Mouse (Mus musculus) stomach, postnatal 0 days (tissue): ENCODE measurements around the gene Olfr54. TPM values are rescaled to one million over a fixed set of nuclear protein-coding genes. Genes with fewer than 3 reads are reported as not detected.
A peak's percentile ranks its signal among the peaks of the same experiment; 100 is the strongest.
"Not testable (repeated sequence)": the region's sequence is repeated elsewhere in the genome, so short reads cannot be mapped to it uniquely, and the experiment has no call there.

Source experiments
- ATAC-seq: fragments of 200-750 bp; cut with Nextera tagmentation; 2 replicates; pipeline ENCODE4 v1.8.0; 2017; ENCODE audit not compliant: low FRiP score, low TSS enrichment
- DNase-seq: peaks from one replicate; pipeline ENCODE4 v3.0.0-alpha.2; 2016; ENCODE audit warnings: low spot score
- H3K27ac ChIP-seq: fragments of 300-500 bp; sonication (generic); replicated peaks from 2 replicates; pipeline ENCODE4 v1.5.1; 2014; ENCODE audit warnings: mild to moderate bottlenecking, control low read depth
- H3K27me3 ChIP-seq: fragments of 300-500 bp; sonication (generic); 2 replicates; pipeline ENCODE4 v1.6.1; 2014; ENCODE audit warnings: low read length; ENCODE audit not compliant: control insufficient read depth, insufficient read depth
- H3K36me3 ChIP-seq: fragments of 300-500 bp; sonication (generic); 2 replicates; pipeline ENCODE4 v1.6.1; 2014; ENCODE audit warnings: low read length, mixed read lengths; ENCODE audit not compliant: control insufficient read depth, insufficient read depth
- H3K4me1 ChIP-seq: fragments of 300-500 bp; sonication (generic); replicated peaks from 2 replicates; pipeline ENCODE4 v1.6.1; 2014; ENCODE audit warnings: antibody characterized with exemption; ENCODE audit not compliant: control insufficient read depth, insufficient read depth
- H3K4me2 ChIP-seq: fragments of 300-500 bp; sonication (generic); replicated peaks from 2 replicates; pipeline ENCODE4 v1.6.1; 2014; ENCODE audit warnings: low read depth, mild to moderate bottlenecking, control low read depth, moderate library complexity
- H3K4me3 ChIP-seq: fragments of 300-500 bp; sonication (generic); 2 replicates; pipeline ENCODE4 v1.5.1; 2014; ENCODE audit warnings: low read depth, low read length, control low read depth
- H3K9ac ChIP-seq: fragments of 300-500 bp; sonication (generic); 2 replicates; pipeline ENCODE4 v1.6.1; 2014; ENCODE audit warnings: mild to moderate bottlenecking, low read length, control low read depth, mixed read lengths
- H3K9me3 ChIP-seq: fragments of 300-500 bp; sonication (generic); 2 replicates; pipeline ENCODE4 v1.6.1; 2016; ENCODE audit warnings: low read length; ENCODE audit not compliant: control insufficient read depth
- CTCF ChIP-seq: IDR thresholded peaks from 2 replicates; pipeline ENCODE4 v1.5.1; 2016; ENCODE audit warnings: antibody characterized with exemption, low read depth, mild to moderate bottlenecking, moderate library complexity
- EP300 ChIP-seq: optimal IDR thresholded peaks from 2 replicates; pipeline ENCODE3; 2016; ENCODE audit warnings: antibody characterized with exemption
- WGBS: fragments of 180-500 bp; shearing (Covaris S2); extraction: QIAGEN DNeasy Blood & Tissue Kit; methylation state at CpG from one replicate; pipeline ENCODE4 v1.1.7; 2014; 5-methylcytosine and 5-hydroxymethylcytosine counted together
- polyA plus RNA-seq: library from polyadenylated mRNA; unstranded; fragments of >200 nt; fragmentation: Nextera tagmentation; extraction: Ambion mirVana; gene quantifications from 2 replicates; pipeline ENCODE4 v1.2.1, GENCODE M21; 2015

Gene Olfr54
- polyA plus RNA-seq, 1 experiment from 2014 or later = not detected

DNA sequence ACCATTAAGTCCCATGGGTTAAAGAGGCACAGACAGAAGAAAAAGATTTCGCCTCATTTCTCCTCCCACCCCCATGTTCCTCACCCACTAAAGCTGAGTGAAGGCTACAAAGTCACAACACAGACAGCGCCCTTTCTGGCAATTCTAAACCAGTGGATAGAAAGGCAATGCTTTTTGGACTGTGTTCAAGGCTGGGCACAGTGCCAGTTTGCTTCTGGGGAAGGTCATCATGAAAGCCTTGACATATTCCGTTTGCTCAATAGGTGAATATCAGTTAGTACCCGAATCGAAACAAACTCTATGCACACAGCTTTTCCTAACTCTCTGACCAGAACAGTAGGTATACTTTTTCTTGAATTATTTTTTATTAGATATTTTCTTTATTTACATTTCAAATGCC, 2.2 kb upstream of the Olfr54 start:
- DNase-seq (peak; percentile 33), ATAC-seq (no peak)
- Histone ChIP-seq H3K36me3 (no peaks in the 10 kb centered on the region), H3K27ac (no peak overlapping the region), H3K27me3 (no peaks in the 10 kb centered on the region), H3K4me2 (no peak overlapping the region), H3K4me1 (no peaks in the 10 kb centered on the region), H3K9me3 (no peaks in the 10 kb centered on the region), H3K4me3 (no peak overlapping the region), H3K9ac (no peak overlapping the region)
- TF ChIP-seq EP300 = no peak
- WGBS = 27% methylated on average over 5 of the region's 5 CpGs

DNA sequence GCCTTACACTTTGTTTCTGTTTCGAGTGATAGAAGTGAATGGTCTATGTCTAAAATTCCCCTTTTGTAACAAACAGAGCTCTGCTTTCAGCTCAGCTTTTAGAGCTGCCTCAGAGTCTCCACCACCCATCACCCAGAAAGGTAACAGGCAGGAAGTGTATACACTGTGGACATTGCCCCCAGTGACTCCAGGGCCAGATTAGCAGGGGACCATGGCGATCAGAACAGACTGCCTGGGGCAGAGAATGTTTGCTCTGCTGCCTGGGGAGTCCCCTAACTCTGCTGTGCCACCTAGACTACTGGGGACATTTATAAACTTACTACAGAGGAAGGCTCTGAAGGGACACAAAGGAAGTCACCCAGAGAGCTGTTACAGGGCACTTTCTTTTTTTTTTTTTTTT, 2.3 kb downstream of the Olfr54 start:
- H3K4me1 ChIP-seq = no peaks in the 10 kb centered on the region
- 38% methylated on average over 2 of the region's 2 CpGs for WGBS
- no peak overlapping the region for H3K9ac ChIP-seq
- no peaks in the 10 kb centered on the region for H3K9me3 ChIP-seq
- TF ChIP-seq CTCF (no peak), EP300 (no peak)
- ATAC-seq = no peak
- no peaks in the 10 kb centered on the region for H3K27me3 ChIP-seq
- DNase-seq = no peak
- no peak overlapping the region for H3K27ac ChIP-seq
- H3K4me3 ChIP-seq = no peak overlapping the region
- H3K36me3 ChIP-seq = no peaks in the 10 kb centered on the region
- no peak overlapping the region for H3K4me2 ChIP-seq

DNA sequence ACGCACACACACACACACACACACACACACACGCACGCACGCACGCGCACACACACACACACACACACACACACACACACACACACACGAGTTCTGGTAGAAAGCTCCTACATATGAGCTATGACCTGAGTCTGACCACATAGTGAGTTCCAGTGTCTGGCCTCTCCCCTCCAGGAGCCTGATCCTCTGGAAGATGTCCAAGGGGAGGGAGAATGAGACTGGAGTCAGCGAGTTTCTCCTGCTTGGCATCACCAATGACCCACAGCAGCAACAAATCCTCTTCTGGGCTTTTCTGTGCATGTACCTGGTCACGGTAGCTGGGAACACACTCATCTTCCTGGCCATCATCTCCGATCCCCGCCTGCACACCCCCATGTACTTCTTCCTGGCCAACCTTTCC, 12.8 kb downstream of the Olfr54 start:
- not testable (repeated sequence) for H3K4me2 ChIP-seq, DNase-seq, H3K9me3 ChIP-seq, H3K27me3 ChIP-seq, H3K4me3 ChIP-seq, H3K9ac ChIP-seq, H3K27ac ChIP-seq, H3K36me3 ChIP-seq, H3K4me1 ChIP-seq, ATAC-seq
- 88% methylated on average over 11 of the region's 11 CpGs for WGBS

DNA sequence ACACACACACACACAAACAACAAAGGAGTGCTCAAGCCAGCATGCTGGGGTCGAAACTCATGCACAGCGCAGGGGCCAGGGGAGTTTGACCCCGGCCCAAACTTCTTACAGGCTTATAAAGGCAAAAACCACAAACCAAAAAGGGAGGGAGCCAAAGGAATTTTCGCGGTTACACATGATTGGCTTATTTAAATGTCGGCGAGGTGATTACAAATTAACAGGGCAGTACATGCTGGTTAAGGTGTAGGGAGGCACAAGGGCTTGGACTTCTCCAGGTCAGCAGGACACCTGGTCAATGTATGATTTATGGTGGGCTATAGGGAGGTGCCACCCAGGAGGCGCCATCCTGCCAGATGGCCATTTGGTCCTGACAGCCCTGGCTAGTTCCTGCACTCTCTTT, 15.3 kb downstream of the Olfr54 start:
- H3K4me3 ChIP-seq, ATAC-seq, H3K27me3 ChIP-seq, DNase-seq, H3K36me3 ChIP-seq, H3K4me1 ChIP-seq, H3K27ac ChIP-seq, H3K4me2 ChIP-seq, H3K9me3 ChIP-seq, H3K9ac ChIP-seq: not testable (repeated sequence)
- WGBS = 72% methylated on average over 8 of the region's 8 CpGs

DNA sequence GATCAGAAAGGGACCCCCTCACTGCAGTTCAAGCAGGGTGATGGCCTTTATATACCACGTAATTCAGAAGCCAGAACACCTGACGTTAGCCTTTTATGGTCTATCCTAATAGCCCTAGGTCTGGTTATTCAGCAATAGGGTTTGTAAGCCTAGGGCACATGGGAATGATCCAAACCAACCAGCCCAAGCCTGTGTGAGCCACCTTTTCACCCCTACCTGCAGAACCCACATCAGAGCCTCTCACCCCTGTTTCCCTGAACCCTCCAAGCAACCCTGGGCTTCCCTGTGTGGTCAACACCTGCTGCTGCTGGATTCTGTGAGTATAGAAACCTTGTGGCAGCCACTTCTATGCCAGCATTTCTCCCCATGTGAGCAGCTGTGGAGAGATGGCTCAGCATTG, 16.2 kb downstream of the Olfr54 start:
- TF ChIP-seq EP300 (no peak), CTCF (no peak)
- 76% methylated on average over 2 of the region's 2 CpGs for WGBS
- no peaks in the 10 kb centered on the region for H3K9me3 ChIP-seq
- no peak overlapping the region for H3K9ac ChIP-seq
- H3K36me3 ChIP-seq = no peaks in the 10 kb centered on the region
- H3K27ac ChIP-seq = no peak overlapping the region
- H3K4me2 ChIP-seq = no peak overlapping the region
- H3K4me3 ChIP-seq = no peak overlapping the region
- DNase-seq (no peak), ATAC-seq (no peak)
- no peaks in the 10 kb centered on the region for H3K4me1 ChIP-seq
- no peaks in the 10 kb centered on the region for H3K27me3 ChIP-seq

DNA sequence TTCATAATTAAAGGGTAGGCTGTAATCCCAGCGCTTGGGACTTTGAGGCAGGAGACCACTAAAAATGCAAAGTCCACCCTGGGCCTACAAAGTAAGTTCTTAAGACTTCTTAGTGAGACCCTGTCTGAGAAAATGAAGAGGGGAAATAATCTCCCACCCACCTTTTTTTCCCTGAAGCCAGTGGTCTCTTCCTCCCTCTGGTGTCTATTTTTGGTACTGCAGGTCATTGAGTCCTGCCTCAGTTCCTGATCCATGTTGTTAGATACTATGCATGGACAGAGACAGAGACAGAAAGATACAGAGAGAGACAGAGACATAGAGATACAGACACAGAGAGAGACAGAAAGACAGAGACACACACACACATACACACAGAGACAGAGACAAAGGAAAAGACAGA, 18.8 kb downstream of the Olfr54 start:
- Histone ChIP-seq H3K4me3 (no peak overlapping the region), H3K4me1 (no peaks in the 10 kb centered on the region), H3K9ac (no peak overlapping the region), H3K9me3 (no peaks in the 10 kb centered on the region), H3K36me3 (no peaks in the 10 kb centered on the region), H3K27me3 (no peaks in the 10 kb centered on the region), H3K27ac (no peak overlapping the region), H3K4me2 (no peak overlapping the region)
- ATAC-seq (no peak), DNase-seq (no peak)
- TF ChIP-seq CTCF = peak; percentile 86
- no peak for TF ChIP-seq EP300
- 30% methylated on average over 1 of the region's 1 CpGs for WGBS

DNA sequence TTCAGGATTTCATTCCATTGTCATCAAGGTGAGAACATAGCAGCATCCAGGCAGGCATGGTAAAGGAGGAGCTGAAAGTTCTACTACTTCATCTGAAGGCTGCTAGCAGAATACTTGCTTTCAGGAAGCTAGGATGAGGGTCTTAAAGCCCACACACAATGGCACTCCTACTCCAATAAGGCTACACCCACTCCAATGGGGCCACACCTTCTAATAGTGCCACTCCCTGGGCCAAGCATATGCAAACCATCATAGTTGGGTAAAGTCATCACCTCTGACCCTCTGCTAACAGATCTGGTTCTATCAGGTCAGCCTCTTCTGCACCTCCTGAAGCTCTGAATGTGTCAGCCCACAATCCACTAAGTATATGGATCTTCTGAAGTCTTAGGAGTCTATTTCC, 20.1 kb downstream of the Olfr54 start:
- not testable (repeated sequence) for H3K27me3 ChIP-seq, DNase-seq, H3K9ac ChIP-seq, H3K4me2 ChIP-seq, H3K4me3 ChIP-seq, H3K27ac ChIP-seq, H3K9me3 ChIP-seq, H3K36me3 ChIP-seq, H3K4me1 ChIP-seq, ATAC-seq
